Mouse (Mus musculus): Measurements from ENCODE around the gene Bpifb6.

The Bpifb6 gene

GRCm38 (mm10) chr2:153900088-153900487 is at the start of gene Bpifb6:
Gene Bpifb6 (plus strand): TSS chr2:153900388.
- no peak for DNase-seq

GRCm38 (mm10) chr2:153851030-153851360 is 49.2 kb upstream of the Bpifb6 start:
- DNase-seq: peak; percentile 37

- DNase-seq: no peak
These were observed 46.6 kb upstream of the Bpifb6 start for GRCm38 (mm10) chr2:153853544-153853943.

- no peak for DNase-seq
These were observed 40.6 kb upstream of the Bpifb6 start for GRCm38 (mm10) chr2:153859581-153859980.

GRCm38 (mm10) chr2:153860315-153860714 is 39.9 kb upstream of the Bpifb6 start:
- DNase-seq: no peak

- DNase-seq: no peak
These were observed 39.5 kb upstream of the Bpifb6 start for GRCm38 (mm10) chr2:153860715-153861114.

- no peak for DNase-seq
These were observed 38.2 kb upstream of the Bpifb6 start for GRCm38 (mm10) chr2:153861960-153862359.

GRCm38 (mm10) chr2:153870984-153871383 is 29.2 kb upstream of the Bpifb6 start, which contains the start of gene Sun5:
Gene Sun5 (minus strand): TSS chr2:153871084.
- no peak for DNase-seq

GRCm38 (mm10) chr2:153874745-153875144 is 25.4 kb upstream of the Bpifb6 start, which contains the start of gene Bpifb2:
Gene Bpifb2 (plus strand): TSS chr2:153875045.
- no peak for DNase-seq

- no peak for DNase-seq
These were observed 1.1 kb upstream of the Bpifb6 start for GRCm38 (mm10) chr2:153899111-153899510.

GRCm38 (mm10) chr2:153902726-153903125 is 2.5 kb downstream of the Bpifb6 start:
- DNase-seq: no peak

GRCm38 (mm10) chr2:153906626-153907025 is 6.4 kb downstream of the Bpifb6 start:
- no peak for DNase-seq

- DNase-seq: no peak
These were observed 14.0 kb downstream of the Bpifb6 start for GRCm38 (mm10) chr2:153914151-153914550.

- no peak for DNase-seq
These were observed 17.7 kb downstream of the Bpifb6 start, which contains the start of gene Bpifb3 for GRCm38 (mm10) chr2:153917930-153918329. Gene Bpifb3 (plus strand): TSS chr2:153918230.

GRCm38 (mm10) chr2:153921246-153921645 is 21.1 kb downstream of the Bpifb6 start:
- DNase-seq: no peak

- DNase-seq: peak; percentile 55
These were observed 29.8 kb downstream of the Bpifb6 start for GRCm38 (mm10) chr2:153929871-153930413.

GRCm38 (mm10) chr2:153931125-153931524 is 30.9 kb downstream of the Bpifb6 start:
- DNase-seq: no peak

- no peak for DNase-seq
These were observed 33.1 kb downstream of the Bpifb6 start for GRCm38 (mm10) chr2:153933311-153933710.

- no peak for DNase-seq
These were observed 35.2 kb downstream of the Bpifb6 start for GRCm38 (mm10) chr2:153935348-153935747.

- DNase-seq: no peak
These were observed 37.7 kb downstream of the Bpifb6 start, which contains the start of gene Bpifb4 for GRCm38 (mm10) chr2:153937843-153938242. Gene Bpifb4 (plus strand): TSS chr2:153938212.

GRCm38 (mm10) chr2:153943537-153943936 is 43.3 kb downstream of the Bpifb6 start:
- peak; percentile 47 for DNase-seq

- no peak for DNase-seq
These were observed 44.4 kb downstream of the Bpifb6 start for GRCm38 (mm10) chr2:153944567-153944966.

GRCm38 (mm10) chr2:153952897-153953296 is 52.7 kb downstream of the Bpifb6 start:
- DNase-seq: peak; percentile 48

GRCm38 (mm10) chr2:153953836-153954235 is 53.6 kb downstream of the Bpifb6 start:
- DNase-seq: peak; percentile 56

All from liver (tissue).